Mouse (Mus musculus): Measurements from ENCODE around the gene Rgs8. TPM values are rescaled to one million over a fixed set of nuclear protein-coding genes. Genes with fewer than 3 reads are reported as not detected.

Rgs8 gene
- polyA plus RNA-seq, 1 experiment from 2014 or later: 0.23 TPM

GRCm38 (mm10) chr1:153698311-153699084 lies 45.7 kb downstream of the Rgs8 start:
- Histone ChIP-seq H3K9ac (no peak overlapping the region), H3K4me3 (replicated peaks) (no peak overlapping the region), H3K4me2 (replicated peaks) (no peak overlapping the region), H3K36me3 (no peaks in the 10 kb centered on the region), H3K27me3 (replicated peaks) (no peaks in the 10 kb centered on the region), H3K27ac (no peak overlapping the region), H3K9me3 (no peaks in the 10 kb centered on the region), H3K4me1 (replicated peaks) (0 out of 2 replicates have a peak, but pooled peaks cover under 1% of the 10 kb centered on the region)
- WGBS: 69% methylated on average over 7 of the region's 7 CpGs
- ATAC-seq: no peak

GRCm38 (mm10) chr1:153700448-153701063 lies 47.7 kb downstream of the Rgs8 start:
- 75% methylated on average over 11 of the region's 11 CpGs for WGBS
- ATAC-seq: no peak
- H3K4me1 ChIP-seq (replicated peaks): peaks cover 5% of the 10 kb centered on the region; the same call in 1 of the 2 replicates

DNA sequence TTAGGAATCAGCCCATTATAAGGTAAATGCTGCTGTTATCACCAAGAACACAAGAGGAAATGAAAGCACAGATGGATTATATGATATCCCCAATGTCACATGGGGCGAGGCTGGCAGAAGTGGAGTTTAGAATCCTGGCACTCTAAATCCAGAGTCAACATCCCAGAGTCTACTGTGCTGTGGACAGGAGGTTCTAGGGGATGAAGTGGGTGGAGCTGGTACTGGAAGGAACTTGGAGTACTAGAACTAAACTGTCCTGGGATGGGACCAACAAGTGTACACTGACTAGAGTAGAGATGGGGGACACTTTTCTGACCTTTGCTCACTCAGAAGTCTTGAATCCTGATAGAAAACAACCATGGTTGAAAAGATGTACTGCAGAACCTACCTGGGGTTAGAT lies 48.6 kb downstream of the Rgs8 start:
- Histone ChIP-seq H3K4me2 (replicated peaks) (no peak overlapping the region), H3K4me3 (replicated peaks) (no peak overlapping the region), H3K27me3 (replicated peaks) (no peaks in the 10 kb centered on the region), H3K4me1 (replicated peaks) (peaks cover 5% of the 10 kb centered on the region; the same call in 1 of the 2 replicates), H3K27ac (no peak overlapping the region), H3K9me3 (no peaks in the 10 kb centered on the region), H3K36me3 (no peaks in the 10 kb centered on the region), H3K9ac (no peak overlapping the region)
- 88% methylated on average over 1 of the region's 1 CpGs for WGBS
- ATAC-seq: no peak

More at GRCm38 (mm10) chr1:153700448-153701063, 47.7 kb downstream of the Rgs8 start:
- H3K36me3 ChIP-seq: no peaks in the 10 kb centered on the region
- no peaks in the 10 kb centered on the region for H3K9me3 ChIP-seq
- H3K9ac ChIP-seq: no peak overlapping the region
- no peak overlapping the region for H3K4me2 ChIP-seq (replicated peaks)
- H3K27me3 ChIP-seq (replicated peaks): no peaks in the 10 kb centered on the region
- no peak overlapping the region for H3K4me3 ChIP-seq (replicated peaks)
- H3K27ac ChIP-seq: no peak overlapping the region

GRCm38 (mm10) chr1:153702166-153702852 lies 49.5 kb downstream of the Rgs8 start:
- Histone ChIP-seq H3K36me3 (no peaks in the 10 kb centered on the region), H3K4me3 (replicated peaks) (no peak overlapping the region), H3K4me1 (replicated peaks) (peaks cover 5% of the 10 kb centered on the region; the same call in 1 of the 2 replicates), H3K9me3 (no peaks in the 10 kb centered on the region), H3K27ac (no peak overlapping the region), H3K4me2 (replicated peaks) (no peak overlapping the region), H3K9ac (no peak overlapping the region), H3K27me3 (replicated peaks) (no peaks in the 10 kb centered on the region)
- ATAC-seq: no peak
- 77% methylated on average over 8 of the region's 8 CpGs for WGBS

DNA sequence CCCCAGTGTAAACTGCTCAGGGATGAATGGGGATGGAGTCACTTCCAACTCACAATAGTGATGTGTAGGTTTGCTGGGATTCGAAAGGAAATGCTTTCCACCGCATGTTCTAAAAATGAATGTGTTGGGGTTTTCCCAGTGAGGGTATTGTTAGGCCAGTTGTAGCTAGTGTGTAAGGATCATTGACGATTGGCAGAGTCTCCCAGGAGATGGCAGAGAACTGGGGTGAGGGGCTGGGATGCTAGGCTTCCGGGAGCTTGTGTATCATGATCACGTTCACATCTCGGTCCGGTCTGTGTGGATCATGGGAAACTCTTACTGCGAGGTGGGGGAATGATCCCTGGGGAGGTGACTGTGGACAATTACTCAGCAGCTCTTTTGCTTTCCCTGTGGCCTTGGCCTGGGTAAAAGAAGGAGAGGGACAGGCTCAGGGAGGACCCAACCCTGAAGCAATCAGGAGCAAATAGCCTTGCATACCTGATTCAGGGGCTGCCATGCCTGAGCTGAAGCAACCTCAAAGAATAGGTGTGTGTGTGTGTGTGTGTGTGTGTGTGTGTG lies 50.1 kb downstream of the Rgs8 start:
- no peak overlapping the region for H3K27ac ChIP-seq
- no peaks in the 10 kb centered on the region for H3K9me3 ChIP-seq
- WGBS: 66% methylated on average over 8 of the region's 8 CpGs
- no peaks in the 10 kb centered on the region for H3K36me3 ChIP-seq
- H3K4me1 ChIP-seq (replicated peaks): peaks cover 5% of the 10 kb centered on the region; the same call in 1 of the 2 replicates
- H3K27me3 ChIP-seq (replicated peaks): no peaks in the 10 kb centered on the region
- no peak overlapping the region for H3K9ac ChIP-seq
- no peak overlapping the region for H3K4me2 ChIP-seq (replicated peaks)
- no peak overlapping the region for H3K4me3 ChIP-seq (replicated peaks)
- no peak for ATAC-seq

DNA sequence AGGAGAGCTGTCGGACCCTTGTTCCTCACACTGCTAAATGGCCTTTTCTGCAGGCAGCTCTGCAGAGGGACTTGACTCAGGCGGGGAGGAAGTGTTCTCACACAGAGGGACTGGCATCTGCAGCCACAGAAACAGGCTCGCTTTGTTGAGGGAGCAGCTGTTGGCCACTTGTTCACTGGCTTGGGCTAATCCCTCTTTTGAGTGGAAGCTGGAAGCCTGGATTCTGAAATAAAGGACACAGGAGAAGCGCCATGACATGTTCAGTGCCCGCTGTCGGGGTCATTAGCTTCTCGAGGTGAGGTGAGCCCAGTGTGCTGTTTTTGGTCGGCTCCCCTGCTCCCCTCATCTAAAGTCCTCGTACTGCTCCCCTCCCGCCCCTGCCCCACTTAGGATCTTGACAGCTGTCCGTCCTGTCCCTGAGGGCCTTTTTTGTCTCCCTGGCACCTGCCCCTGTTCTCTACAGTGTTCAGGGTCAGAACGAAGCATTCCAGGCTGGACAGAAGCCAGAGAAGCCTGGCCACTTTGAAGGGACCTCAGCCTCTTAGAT lies 50.7 kb downstream of the Rgs8 start:
- no peak overlapping the region for H3K4me2 ChIP-seq (replicated peaks)
- ATAC-seq: peak; percentile 36; the same call in 1 of the 2 replicates
- H3K9me3 ChIP-seq: no peaks in the 10 kb centered on the region
- no peak overlapping the region for H3K4me3 ChIP-seq (replicated peaks)
- H3K27ac ChIP-seq: 0 out of 2 replicates have a peak overlapping the region, but pooled peaks have one; percentile 22
- H3K9ac ChIP-seq: no peak overlapping the region
- peaks cover 5% of the 10 kb centered on the region; the same call in 1 of the 2 replicates for H3K4me1 ChIP-seq (replicated peaks)
- H3K27me3 ChIP-seq (replicated peaks): no peaks in the 10 kb centered on the region
- 27% methylated on average over 12 of the region's 12 CpGs for WGBS
- no peaks in the 10 kb centered on the region for H3K36me3 ChIP-seq

GRCm38 (mm10) chr1:153704174-153704573 lies 51.3 kb downstream of the Rgs8 start:
- Histone ChIP-seq H3K4me3 (replicated peaks) (no peak overlapping the region), H3K9ac (no peak overlapping the region), H3K27me3 (replicated peaks) (no peaks in the 10 kb centered on the region), H3K27ac (no peak overlapping the region), H3K9me3 (no peaks in the 10 kb centered on the region), H3K36me3 (no peaks in the 10 kb centered on the region), H3K4me2 (replicated peaks) (no peak overlapping the region), H3K4me1 (replicated peaks) (peaks cover 6% of the 10 kb centered on the region)
- no peak for ATAC-seq
- WGBS: 26% methylated on average over 7 of the region's 7 CpGs

DNA sequence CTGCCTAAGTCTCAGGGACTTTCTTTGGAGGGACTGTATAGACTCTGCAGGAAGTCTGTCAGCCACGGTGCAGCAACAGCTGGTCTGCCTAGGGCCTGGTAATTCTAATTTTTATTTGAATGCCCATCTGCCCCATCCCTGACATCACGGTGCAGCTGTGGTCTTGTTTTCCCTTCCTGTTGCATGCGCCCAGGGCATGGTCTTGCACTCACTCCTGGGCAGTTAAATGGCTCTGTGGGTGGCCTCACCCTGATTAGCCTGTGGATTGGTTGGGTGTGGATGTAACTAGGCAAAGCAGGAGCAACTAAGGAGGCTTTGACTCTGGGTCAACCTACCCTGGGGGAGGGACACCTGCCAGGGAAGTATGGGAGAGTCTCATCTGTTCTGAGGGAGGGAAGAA lies 52.2 kb downstream of the Rgs8 start:
- Histone ChIP-seq H3K27me3 (replicated peaks) (no peaks in the 10 kb centered on the region), H3K9ac (no peak overlapping the region), H3K4me2 (replicated peaks) (no peak overlapping the region), H3K9me3 (no peaks in the 10 kb centered on the region), H3K4me1 (replicated peaks) (peaks cover 12% of the 10 kb centered on the region), H3K4me3 (replicated peaks) (no peak overlapping the region), H3K27ac (no peak overlapping the region), H3K36me3 (no peaks in the 10 kb centered on the region)
- no peak for ATAC-seq
- 43% methylated on average over 3 of the region's 3 CpGs for WGBS

DNA sequence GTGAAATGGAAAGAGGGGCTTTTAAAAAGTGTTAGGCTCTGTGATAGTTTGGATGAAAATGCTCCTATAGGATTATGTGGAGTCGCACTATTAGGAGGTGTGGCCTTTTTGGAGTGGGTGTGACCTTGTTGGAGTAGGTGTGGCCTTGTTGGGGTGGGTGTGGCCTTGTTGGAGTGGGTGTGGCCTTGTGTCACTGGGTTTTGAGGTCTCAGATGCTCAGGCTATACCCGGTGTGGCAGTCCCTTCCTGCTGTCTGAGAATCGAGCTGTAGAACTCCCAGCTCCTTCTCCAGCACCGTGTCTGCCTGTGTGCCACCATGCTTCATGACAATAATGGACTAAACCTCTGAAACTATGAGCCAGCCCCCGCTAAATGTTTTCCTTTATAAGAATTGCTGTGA lies 55.8 kb downstream of the Rgs8 start:
- no peak overlapping the region for H3K27ac ChIP-seq
- no peak for ATAC-seq
- no peak overlapping the region for H3K4me2 ChIP-seq (replicated peaks)
- H3K27me3 ChIP-seq (replicated peaks): no peaks in the 10 kb centered on the region
- no peaks in the 10 kb centered on the region for H3K36me3 ChIP-seq
- H3K4me1 ChIP-seq (replicated peaks): peaks cover 12% of the 10 kb centered on the region
- WGBS: 82% methylated on average over 5 of the region's 5 CpGs
- H3K9me3 ChIP-seq: no peaks in the 10 kb centered on the region
- H3K4me3 ChIP-seq (replicated peaks): no peak overlapping the region
- no peak overlapping the region for H3K9ac ChIP-seq

GRCm38 (mm10) chr1:153709451-153709850 lies 56.6 kb downstream of the Rgs8 start:
- no peak overlapping the region for H3K4me2 ChIP-seq (replicated peaks)
- no peak overlapping the region for H3K27ac ChIP-seq
- 27% methylated on average over 5 of the region's 5 CpGs for WGBS
- no peaks in the 10 kb centered on the region for H3K36me3 ChIP-seq
- H3K4me1 ChIP-seq (replicated peaks): peaks cover 9% of the 10 kb centered on the region; the same call in 1 of the 2 replicates
- H3K27me3 ChIP-seq (replicated peaks): no peaks in the 10 kb centered on the region
- H3K4me3 ChIP-seq (replicated peaks): no peak overlapping the region
- H3K9me3 ChIP-seq: no peaks in the 10 kb centered on the region
- no peak for ATAC-seq
- H3K9ac ChIP-seq: no peak overlapping the region

DNA sequence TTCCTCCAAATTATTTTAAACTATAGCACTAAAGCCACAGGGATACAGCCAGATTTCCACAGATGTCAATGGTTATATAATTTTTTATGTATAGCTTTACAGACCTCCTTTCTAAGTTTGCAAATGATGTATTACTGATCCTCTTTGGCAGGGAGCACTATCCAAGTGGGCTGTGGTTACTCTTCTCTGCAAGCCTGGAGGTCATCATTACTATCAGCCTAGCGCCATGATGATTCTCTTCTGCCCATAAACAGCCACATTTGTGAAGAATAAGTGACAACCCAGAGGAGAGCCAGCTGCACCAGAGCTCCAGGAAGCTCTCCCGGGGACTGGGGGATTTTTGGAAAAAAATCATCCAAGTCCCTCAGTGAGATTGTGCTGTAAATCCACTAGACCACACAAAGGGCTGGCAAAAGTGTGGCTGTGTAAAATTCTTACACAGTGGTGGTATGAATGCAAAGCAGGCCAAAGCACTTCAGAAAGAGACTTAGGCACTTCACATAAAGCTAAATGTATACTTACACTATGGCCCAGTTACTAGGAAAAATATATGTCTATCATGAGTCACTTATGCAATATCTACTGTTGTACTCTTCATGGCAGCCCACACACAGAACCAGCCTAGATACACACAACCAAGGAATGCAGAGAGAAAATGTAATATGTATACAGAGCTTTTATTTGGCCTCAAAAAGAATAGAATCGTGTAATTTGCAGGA lies 58.9 kb downstream of the Rgs8 start:
- H3K4me2 ChIP-seq (replicated peaks): no peak overlapping the region
- no peak overlapping the region for H3K4me3 ChIP-seq (replicated peaks)
- peaks cover 9% of the 10 kb centered on the region; the same call in 1 of the 2 replicates for H3K4me1 ChIP-seq (replicated peaks)
- H3K27me3 ChIP-seq (replicated peaks): no peaks in the 10 kb centered on the region; the same call in 1 of the 2 replicates
- no peak overlapping the region for H3K27ac ChIP-seq
- ATAC-seq: peak; percentile 58
- H3K9ac ChIP-seq: no peak overlapping the region
- H3K36me3 ChIP-seq: no peaks in the 10 kb centered on the region
- H3K9me3 ChIP-seq: no peaks in the 10 kb centered on the region
- 51% methylated on average over 3 of the region's 3 CpGs for WGBS
